Mouse (Mus musculus) lung, adult 2 months (tissue): Measurements from ENCODE around the gene Tssk2.

Experiments
- CTCF ChIP-seq: fragments of 200-500 bp; IDR thresholded peaks from 2 replicates; pipeline ENCODE4 v1.5.1; 2011; ENCODE audit warnings: mild to moderate bottlenecking, low read length, control low read depth; ENCODE audit not compliant: insufficient read depth
- POLR2A ChIP-seq: fragments of 200-500 bp; IDR thresholded peaks from 2 replicates; pipeline ENCODE4 v1.6.1; 2011; ENCODE audit warnings: low read depth, mild to moderate bottlenecking, control low read depth, low read length, borderline replicate concordance; ENCODE audit errors: extremely low read depth

DNA sequence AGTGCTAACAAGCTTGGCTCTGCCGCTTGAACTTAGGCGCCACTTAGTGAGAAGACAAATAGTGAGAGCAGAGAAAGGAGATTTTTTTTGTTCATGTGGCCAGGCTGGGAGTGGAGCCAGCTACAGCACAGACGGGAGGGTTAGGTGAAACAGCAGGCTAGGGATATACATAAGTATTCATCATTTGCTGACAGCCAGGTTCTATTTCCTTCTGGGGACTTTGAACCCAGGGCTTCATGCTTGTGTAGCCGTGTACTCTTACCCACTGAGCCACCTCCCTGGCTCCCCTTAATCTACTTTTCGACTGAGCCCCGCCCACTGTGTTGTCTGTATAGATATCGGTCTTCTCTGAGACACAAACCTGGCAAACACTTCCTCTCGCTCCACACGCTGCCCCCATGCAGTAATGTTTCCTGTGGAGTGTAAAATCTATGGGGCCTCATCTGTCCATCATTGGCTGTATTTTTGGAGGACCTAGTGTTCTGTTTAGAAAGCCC, 40.9 kb downstream of the Tssk2 start:
- no peak for TF ChIP-seq CTCF
- no peak for TF ChIP-seq POLR2A
